Comparison of ENCODE assay signal across 22 mouse cellular contexts in the genomic region with DNA sequence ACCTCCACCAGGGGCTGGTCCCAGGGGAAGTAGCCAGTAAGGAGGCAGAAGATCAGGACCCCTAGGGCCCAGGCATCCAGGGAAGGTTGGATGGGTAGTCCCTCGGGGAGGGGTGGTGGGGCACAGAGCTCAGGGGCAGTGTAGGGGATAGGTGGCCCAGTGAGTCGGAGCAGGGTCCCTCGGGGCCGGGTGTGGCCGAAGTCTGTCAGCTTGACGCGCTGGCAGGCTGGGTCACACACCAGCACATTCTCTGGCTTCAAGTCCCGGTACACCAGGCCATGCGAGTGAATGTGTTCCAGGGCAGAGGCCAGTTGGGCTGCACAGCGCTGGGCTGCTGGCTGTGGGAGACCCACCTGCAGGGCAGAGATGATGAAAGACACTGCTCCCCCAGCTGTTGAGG. TPM values are rescaled to one million over a fixed set of nuclear protein-coding genes. Genes with fewer than 3 reads are reported as not detected.
A peak's percentile ranks its signal among the peaks of the same experiment; 100 is the strongest.
DNase-seq lines count a peak whose midpoint lies in the region; ATAC-seq lines count a peak whose summit lies in the region.
"Had no signal": no experiment of that assay in that cellular context is flagged by ENCODE, and none has a peak within 500 bp of the region (broad histone marks: within the 10 kb centered on the region; RNA-seq: fewer than 3 reads in every experiment).

No protein-coding gene starts in this region.

- H3K4me1 ChIP-seq in heart, embryonic 10.5 days, result peaks cover 19% of the 10 kb centered on the region
- no peaks in the 10 kb centered on the region for H3K4me1 ChIP-seq in midbrain, embryonic 11.5 days (ENCODE audit: control insufficient read depth, insufficient read depth, low read length)
- no peaks in the 10 kb centered on the region for H3K4me1 ChIP-seq in midbrain, embryonic 16.5 days (ENCODE audit: control insufficient read depth, insufficient read depth, low read length)
- H3K4me1 ChIP-seq in limb, embryonic 10.5 days, result no peaks in the 10 kb centered on the region
- H3K4me1 ChIP-seq: embryonic facial prominence, embryonic 12.5 days; forebrain, embryonic 12.5 days; hindbrain, embryonic 10.5 days had no signal

- H3K27me3 ChIP-seq in heart, embryonic 10.5 days (ENCODE audit: insufficient read depth, poor library complexity, severe bottlenecking), result no peaks in the 10 kb centered on the region; the same call in 1 of the 2 replicates
- no peaks in the 10 kb centered on the region for H3K27me3 ChIP-seq in midbrain, embryonic 11.5 days (ENCODE audit: control insufficient read depth, insufficient read depth, low read length)
- no peaks in the 10 kb centered on the region for H3K27me3 ChIP-seq in midbrain, embryonic 16.5 days (ENCODE audit: control insufficient read depth, insufficient read depth, low read depth, low read length)
- no peaks in the 10 kb centered on the region for H3K27me3 ChIP-seq in limb, embryonic 10.5 days (ENCODE audit: low read depth, poor library complexity, severe bottlenecking)
- H3K27me3 ChIP-seq in splenic B cell, adult 2 months (ENCODE audit: control insufficient read depth, insufficient read depth, low read length, poor library complexity, severe bottlenecking), result no peaks in the 10 kb centered on the region
- H3K27me3 ChIP-seq: embryonic facial prominence, embryonic 12.5 days; heart, embryonic 15.5 days had no signal

- no peak overlapping the region for H3K4me2 ChIP-seq in midbrain, embryonic 11.5 days
- no peak overlapping the region for H3K4me2 ChIP-seq in midbrain, embryonic 16.5 days (ENCODE audit: low read length)
- H3K4me2 ChIP-seq: embryonic facial prominence, embryonic 12.5 days; forebrain, embryonic 12.5 days; heart, embryonic 15.5 days had no signal

- H3K4me3 ChIP-seq in heart, embryonic 10.5 days, result no peak overlapping the region
- no peak overlapping the region for H3K4me3 ChIP-seq in midbrain, embryonic 11.5 days (ENCODE audit: low read depth, low read length)
- H3K4me3 ChIP-seq in midbrain, embryonic 16.5 days (ENCODE audit: low read depth, low read length), result no peak overlapping the region
- H3K4me3 ChIP-seq in limb, embryonic 10.5 days, result no peak overlapping the region
- H3K4me3 ChIP-seq: embryonic facial prominence, embryonic 12.5 days; forebrain, embryonic 12.5 days; heart, adult 2 months; heart, embryonic 15.5 days; hindbrain, embryonic 10.5 days had no signal

- ATAC-seq in midbrain, embryonic 11.5 days (ENCODE audit: low FRiP score), result no peak
- no peak for ATAC-seq in midbrain, embryonic 16.5 days
- ATAC-seq: forebrain, embryonic 16.5 days; hindbrain, embryonic 16.5 days; inflammation-experienced regulatory T-cells, adult 6 months had no signal

- H3K9me3 ChIP-seq in heart, embryonic 10.5 days, result no peaks in the 10 kb centered on the region
- H3K9me3 ChIP-seq in midbrain, embryonic 11.5 days (ENCODE audit: control insufficient read depth, low read length), result no peaks in the 10 kb centered on the region
- no peaks in the 10 kb centered on the region for H3K9me3 ChIP-seq in midbrain, embryonic 16.5 days (replicated peaks; ENCODE audit: control insufficient read depth, low read length, poor library complexity, severe bottlenecking)
- no peaks in the 10 kb centered on the region for H3K9me3 ChIP-seq in limb, embryonic 10.5 days (replicated peaks)
- H3K9me3 ChIP-seq: embryonic facial prominence, embryonic 12.5 days; forebrain, embryonic 12.5 days; heart, embryonic 15.5 days; hindbrain, embryonic 10.5 days had no signal

- H3K27ac ChIP-seq in heart, embryonic 10.5 days, result peak overlapping the region; percentile 23; the same call in 1 of the 2 replicates
- no peak overlapping the region for H3K27ac ChIP-seq in midbrain, embryonic 11.5 days (ENCODE audit: low read depth, low read length)
- H3K27ac ChIP-seq in midbrain, embryonic 16.5 days (ENCODE audit: low read length), result no peak overlapping the region
- peak overlapping the region; percentile 19; the same call in 1 of the 2 replicates for H3K27ac ChIP-seq in limb, embryonic 10.5 days
- H3K27ac ChIP-seq: embryonic facial prominence, embryonic 12.5 days; forebrain, embryonic 12.5 days; heart, adult 2 months; heart, embryonic 15.5 days; hindbrain, embryonic 10.5 days had no signal

- no peak for DNase-seq in heart, embryonic 10.5 days (ENCODE audit: low spot score)
- no peak for DNase-seq in heart, adult 9 months (ENCODE audit: low spot score in 2 of 2)
- DNase-seq in midbrain, embryonic 11.5 days (ENCODE audit: low spot score, missing footprints), result peak; percentile 8
- DNase-seq in limb, embryonic 10.5 days (ENCODE audit: low spot score), result no peak
- DNase-seq in splenic B cell, adult 2 months (ENCODE audit: low read depth, low spot score), result peak; percentile 16
- no peak for DNase-seq in left cerebral cortex, adult 8-10 months (ENCODE audit: low spot score in 2 of 2)
- DNase-seq: adrenal gland, adult 8-10 months; adrenal gland, postnatal 36 days; cerebellum, adult 2 months; cerebellum, postnatal 10 days; heart, adult 2 months; heart, postnatal 14 days had no signal

- no peak overlapping the region for H3K9ac ChIP-seq in midbrain, embryonic 11.5 days (ENCODE audit: low read length)
- H3K9ac ChIP-seq in midbrain, embryonic 16.5 days (ENCODE audit: low read depth, low read length), result no peak overlapping the region
- H3K9ac ChIP-seq: embryonic facial prominence, embryonic 12.5 days; forebrain, embryonic 12.5 days; heart, embryonic 15.5 days had no signal

- H3K36me3 ChIP-seq in heart, embryonic 10.5 days, result no peaks in the 10 kb centered on the region
- no peaks in the 10 kb centered on the region for H3K36me3 ChIP-seq in midbrain, embryonic 11.5 days (ENCODE audit: control insufficient read depth, insufficient read depth, low read length)
- H3K36me3 ChIP-seq in midbrain, embryonic 16.5 days (ENCODE audit: control insufficient read depth, insufficient read depth, low read length), result no peaks in the 10 kb centered on the region
- no peaks in the 10 kb centered on the region for H3K36me3 ChIP-seq in limb, embryonic 10.5 days
- H3K36me3 ChIP-seq in splenic B cell, adult 2 months (ENCODE audit: control insufficient read depth, insufficient read depth, low read length, poor library complexity, severe bottlenecking), result no peaks in the 10 kb centered on the region
- H3K36me3 ChIP-seq: embryonic facial prominence, embryonic 12.5 days; forebrain, embryonic 12.5 days; heart, embryonic 15.5 days; hindbrain, embryonic 10.5 days had no signal

- 79% methylated on average over 10 of the region's 10 CpGs for WGBS in heart, embryonic 10.5 days
- WGBS in midbrain, embryonic 11.5 days, result 86% methylated on average over 10 of the region's 10 CpGs
- WGBS in midbrain, embryonic 16.5 days, result 88% methylated on average over 10 of the region's 10 CpGs
- 82% methylated on average over 10 of the region's 10 CpGs for WGBS in limb, embryonic 10.5 days

RNA-seq across cellular contexts. Expression of a gene that starts 6.8 kb away (rescaled TPM):
- 1.8 and 2.3 TPM in 2 replicates for polyA plus RNA-seq in heart, embryonic 10.5 days (2016; fragmentation: Nextera tagmentation; extraction: Ambion mirVana)
- polyA plus RNA-seq in midbrain, embryonic 11.5 days (2014; fragmentation: Nextera tagmentation; extraction: Ambion mirVana), result not detected in 2 replicates
- polyA plus RNA-seq in midbrain, embryonic 16.5 days (2015; fragmentation: Nextera tagmentation; extraction: Ambion mirVana), result 0.18 TPM in 1 of 2 replicates, not detected in the other
- 0.10 and 0.18 TPM in 2 replicates for polyA plus RNA-seq in limb, embryonic 10.5 days (2016; fragmentation: Nextera tagmentation; extraction: Ambion mirVana)
- under 1 TPM; 0.16 to 0.68 (median 0.26) TPM for total RNA-seq in left cerebral cortex, adult 8-10 months (2022)
- polyA plus RNA-seq: forebrain, embryonic 12.5 days; forebrain, embryonic 16.5 days; hindbrain, embryonic 10.5 days; hindbrain, embryonic 16.5 days had no signal

RNA-seq across cellular contexts. Expression of a gene that starts 13.6 kb away (rescaled TPM):
- polyA plus RNA-seq in heart, embryonic 10.5 days (2016; fragmentation: Nextera tagmentation; extraction: Ambion mirVana), result 0.39 and 0.43 TPM in 2 replicates
- polyA plus RNA-seq in midbrain, embryonic 11.5 days (2014; fragmentation: Nextera tagmentation; extraction: Ambion mirVana), result not detected in 2 replicates
- 0.60 and 0.93 TPM in 2 replicates for polyA plus RNA-seq in midbrain, embryonic 16.5 days (2015; fragmentation: Nextera tagmentation; extraction: Ambion mirVana)
- polyA plus RNA-seq in limb, embryonic 10.5 days (2016; fragmentation: Nextera tagmentation; extraction: Ambion mirVana), result not detected in 2 replicates
- 1 to 10 TPM in 3 of 4 experiments, under 1 TPM in 1; 0.88 to 1.3 (median 1.1) TPM for total RNA-seq in left cerebral cortex, adult 8-10 months (2022)
- total RNA-seq: ES-E14 had no signal
- polyA plus RNA-seq: forebrain, embryonic 12.5 days; inflammation-experienced regulatory T-cells, adult 6 months; intestine, postnatal 0 days had no signal

RNA-seq across cellular contexts. Expression of a gene that starts 31.8 kb away (rescaled TPM):
- 1.2 and 1.6 TPM in 2 replicates for polyA plus RNA-seq in heart, embryonic 10.5 days (2016; fragmentation: Nextera tagmentation; extraction: Ambion mirVana)
- polyA plus RNA-seq in midbrain, embryonic 11.5 days (2014; fragmentation: Nextera tagmentation; extraction: Ambion mirVana), result 1.0 and 1.6 TPM in 2 replicates
- polyA plus RNA-seq in midbrain, embryonic 16.5 days (2015; fragmentation: Nextera tagmentation; extraction: Ambion mirVana), result 0.72 and 0.85 TPM in 2 replicates
- polyA plus RNA-seq in limb, embryonic 10.5 days (2016; fragmentation: Nextera tagmentation; extraction: Ambion mirVana), result 0.95 and 2.0 TPM in 2 replicates
- 1 to 10 TPM; 2.1 to 3.5 (median 2.6) TPM for total RNA-seq in left cerebral cortex, adult 8-10 months (2022)
- polyA plus RNA-seq: inflammation-experienced regulatory T-cells, adult 6 months had no signal

RNA-seq across cellular contexts. Expression of a gene that starts 35.5 kb away (rescaled TPM):
- polyA plus RNA-seq in heart, embryonic 10.5 days (2016; fragmentation: Nextera tagmentation; extraction: Ambion mirVana), result 4.3 and 5.5 TPM in 2 replicates
- polyA plus RNA-seq in midbrain, embryonic 11.5 days (2014; fragmentation: Nextera tagmentation; extraction: Ambion mirVana), result 8.0 and 10.4 TPM in 2 replicates
- 48.2 and 49.4 TPM in 2 replicates for polyA plus RNA-seq in midbrain, embryonic 16.5 days (2015; fragmentation: Nextera tagmentation; extraction: Ambion mirVana)
- 2.8 and 4.9 TPM in 2 replicates for polyA plus RNA-seq in limb, embryonic 10.5 days (2016; fragmentation: Nextera tagmentation; extraction: Ambion mirVana)
- total RNA-seq in left cerebral cortex, adult 8-10 months (2022), result 100 to 1,000 TPM in 1 of 4 experiments, 10 to 100 TPM in 3; 94.7 to 100 (median 95.8) TPM

RNA-seq across cellular contexts. Expression of a gene that starts 38.6 kb away (rescaled TPM):
- 21.6 and 29.2 TPM in 2 replicates for polyA plus RNA-seq in heart, embryonic 10.5 days (2016; fragmentation: Nextera tagmentation; extraction: Ambion mirVana)
- 41.1 and 41.7 TPM in 2 replicates for polyA plus RNA-seq in midbrain, embryonic 11.5 days (2014; fragmentation: Nextera tagmentation; extraction: Ambion mirVana)
- 56.3 and 69.2 TPM in 2 replicates for polyA plus RNA-seq in midbrain, embryonic 16.5 days (2015; fragmentation: Nextera tagmentation; extraction: Ambion mirVana)
- polyA plus RNA-seq in limb, embryonic 10.5 days (2016; fragmentation: Nextera tagmentation; extraction: Ambion mirVana), result 21.9 and 28.3 TPM in 2 replicates
- total RNA-seq in left cerebral cortex, adult 8-10 months (2022), result 10 to 100 TPM; 23.3 to 31.7 (median 25.0) TPM

Comparison
In these comparisons a context has a peak if more than half of its experiments do, and no peak if none do; other contexts are left out.
1. DNase-seq: peak in midbrain, embryonic 11.5 days (single experiment) and splenic B cell, adult 2 months (single experiment); none in heart, embryonic 10.5 days (single experiment), heart, adult 9 months (0 of 2), limb, embryonic 10.5 days (single experiment) and left cerebral cortex, adult 8-10 months (0 of 2).
2. H3K27ac ChIP-seq: peak in heart, embryonic 10.5 days (single experiment) and limb, embryonic 10.5 days (single experiment); none in midbrain, embryonic 11.5 days (single experiment) and midbrain, embryonic 16.5 days (single experiment).